Mouse (Mus musculus): ENCODE measurements around the gene Tmem125.

DNA sequence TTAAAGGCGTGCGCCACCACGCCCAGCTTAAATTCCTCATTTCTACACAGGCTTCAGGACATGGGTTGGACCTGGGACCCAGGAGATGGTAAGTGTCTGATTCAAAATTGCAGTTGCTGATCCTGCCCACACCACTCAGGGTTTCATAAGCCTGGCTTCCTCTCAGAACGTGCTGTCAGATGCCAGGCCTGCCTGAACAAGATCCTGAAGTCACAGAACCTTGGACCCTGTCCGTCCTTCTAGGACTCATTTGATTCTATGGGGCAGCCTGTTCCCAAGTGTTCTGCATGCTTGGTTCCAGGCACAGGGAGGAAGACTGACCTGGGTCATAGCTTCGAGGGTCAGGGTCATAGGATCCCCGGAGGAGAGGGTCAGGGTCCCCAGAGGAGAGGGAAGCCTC lies 10.2 kb downstream of the Tmem125 start:
- TF ChIP-seq CTCF (IDR thresholded peaks at IDR 0.05; ENCODE audit: insufficient read depth, low read depth, low read length) (no peak), POLR2A (IDR thresholded peaks at IDR 0.05; ENCODE audit: insufficient read depth, low read depth, low read length) (no peak)
